Mouse (Mus musculus) liver, embryonic 16.5 days (tissue): ENCODE data around the gene Hprt. TPM values are rescaled to one million over a fixed set of nuclear protein-coding genes. Genes with fewer than 3 reads are reported as not detected.
"Not testable (repeated sequence)": the region's sequence is repeated elsewhere in the genome, so short reads cannot be mapped to it uniquely, and the experiment has no call there.

Source experiments
- ATAC-seq: fragments of 200-750 bp; cut with Nextera tagmentation; 2 replicates; pipeline ENCODE4 v1.8.0; 2017; ENCODE audit warnings: low read depth, mild to moderate bottlenecking, moderate number of reproducible peaks, moderate library complexity
- H3K27ac ChIP-seq: fragments of 300-500 bp; sonication (generic); 2 replicates; pipeline ENCODE4 v1.5.1; 2014; ENCODE audit warnings: mild to moderate bottlenecking, low read length
- H3K27me3 ChIP-seq: fragments of 300-500 bp; sonication (generic); 2 replicates; pipeline ENCODE4 v1.6.1; 2014; ENCODE audit warnings: low read depth, low read length, mixed read lengths; ENCODE audit not compliant: control insufficient read depth, insufficient read depth
- H3K36me3 ChIP-seq: fragments of 300-500 bp; sonication (generic); 2 replicates; pipeline ENCODE4 v1.6.1; 2014; ENCODE audit warnings: mild to moderate bottlenecking; ENCODE audit not compliant: control insufficient read depth, insufficient read depth
- H3K4me1 ChIP-seq: fragments of 300-500 bp; sonication (generic); 2 replicates; pipeline ENCODE4 v1.6.1; 2014; ENCODE audit warnings: low read depth, low read length, mixed read lengths; ENCODE audit not compliant: control insufficient read depth
- H3K4me2 ChIP-seq: fragments of 300-500 bp; sonication (generic); 2 replicates; pipeline ENCODE4 v1.6.1; 2014; ENCODE audit warnings: low read depth, low read length, mixed read lengths
- H3K4me3 ChIP-seq: fragments of 300-500 bp; sonication (generic); 2 replicates; pipeline ENCODE4 v1.5.1; 2014; ENCODE audit warnings: low read depth, mild to moderate bottlenecking, low read length
- H3K9ac ChIP-seq: fragments of 300-500 bp; sonication (generic); 2 replicates; pipeline ENCODE4 v1.6.1; 2014; ENCODE audit warnings: low read depth, low read length
- H3K9me3 ChIP-seq: fragments of 300-500 bp; sonication (generic); replicated peaks from 2 replicates; pipeline ENCODE4 v1.6.1; 2016; ENCODE audit warnings: low read length; ENCODE audit not compliant: control insufficient read depth
- WGBS: fragments of 180-500 bp; shearing (Covaris S2); extraction: QIAGEN DNeasy Blood & Tissue Kit; methylation state at CpG from one replicate; pipeline ENCODE4 v1.1.7; 2014; ENCODE audit not compliant: insufficient replicate concordance; 5-methylcytosine and 5-hydroxymethylcytosine counted together
- polyA plus RNA-seq: library from polyadenylated mRNA; unstranded; fragments of >200 nt; fragmentation: Nextera tagmentation; extraction: Ambion mirVana; gene quantifications from 2 replicates; pipeline ENCODE4 v1.2.1, GENCODE M21; 2015

Gene Hprt
- polyA plus RNA-seq, 1 experiment from 2014 or later: 134 TPM

- WGBS: 86% methylated on average over 1 of the region's 1 CpGs
- H3K27ac ChIP-seq: peak overlapping the region; percentile 71; the same call in 1 of the 2 replicates
- no peak for ATAC-seq
Measured at GRCm38 (mm10) chrX:52972680-52973079, 15.3 kb upstream of the Hprt start.

DNA sequence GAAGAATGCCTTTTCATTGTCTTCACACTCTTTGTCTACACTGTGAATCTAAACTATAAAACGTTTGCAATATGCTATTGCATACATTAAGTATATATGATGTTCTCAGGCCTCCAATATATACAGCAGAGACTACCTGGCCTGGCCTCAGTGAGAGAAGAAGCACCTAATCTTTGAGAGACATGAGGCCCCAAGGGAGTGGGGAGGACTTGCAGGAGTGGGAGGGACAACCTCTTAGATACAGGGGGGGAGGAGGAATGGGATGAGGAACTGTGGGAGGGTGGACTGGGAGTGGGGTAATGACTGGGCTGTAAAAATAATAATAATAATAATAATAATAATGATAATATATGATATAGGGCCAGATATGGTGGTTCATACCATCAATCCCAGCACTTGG lies 9.4 kb upstream of the Hprt start:
- Histone ChIP-seq H3K4me1 (peaks cover 5% of the 10 kb centered on the region), H3K27ac (no peak overlapping the region), H3K36me3 (no peaks in the 10 kb centered on the region), H3K9ac (no peak overlapping the region), H3K4me2 (no peak overlapping the region), H3K4me3 (no peak overlapping the region), H3K27me3 (no peaks in the 10 kb centered on the region), H3K9me3 (no peaks in the 10 kb centered on the region)
- 35% methylated on average over 1 of the region's 1 CpGs for WGBS
- ATAC-seq: 0 out of 2 replicates have a peak, but pooled peaks have one; percentile 37

More at GRCm38 (mm10) chrX:52972680-52973079, 15.3 kb upstream of the Hprt start:
- H3K4me3 ChIP-seq: no peak overlapping the region
- H3K4me1 ChIP-seq: peaks cover 19% of the 10 kb centered on the region
- no peaks in the 10 kb centered on the region for H3K9me3 ChIP-seq
- no peaks in the 10 kb centered on the region for H3K27me3 ChIP-seq
- no peaks in the 10 kb centered on the region for H3K36me3 ChIP-seq
- no peak overlapping the region for H3K4me2 ChIP-seq
- H3K9ac ChIP-seq: no peak overlapping the region

- peaks cover 5% of the 10 kb centered on the region; the same call in 1 of the 2 replicates for H3K4me1 ChIP-seq
- H3K4me2 ChIP-seq: no peak overlapping the region
- WGBS: 54% methylated on average over 3 of the region's 3 CpGs
- no peak overlapping the region for H3K27ac ChIP-seq
- no peaks in the 10 kb centered on the region for H3K27me3 ChIP-seq
- no peaks in the 10 kb centered on the region for H3K9me3 ChIP-seq
- H3K4me3 ChIP-seq: no peak overlapping the region
- no peak overlapping the region for H3K9ac ChIP-seq
- no peak for ATAC-seq
- no peaks in the 10 kb centered on the region for H3K36me3 ChIP-seq
Measured at GRCm38 (mm10) chrX:52981378-52981777, 6.6 kb upstream of the Hprt start.

GRCm38 (mm10) chrX:52994726-52995125 lies 6.8 kb downstream of the Hprt start:
- H3K4me2 ChIP-seq, H3K9ac ChIP-seq, H3K27ac ChIP-seq, H3K36me3 ChIP-seq, H3K9me3 ChIP-seq, H3K4me3 ChIP-seq, ATAC-seq, H3K4me1 ChIP-seq, H3K27me3 ChIP-seq: not testable (repeated sequence)
- 64% methylated on average over 5 of the region's 5 CpGs for WGBS

GRCm38 (mm10) chrX:53004887-53005286 lies 16.9 kb downstream of the Hprt start:
- H3K36me3 ChIP-seq, H3K9ac ChIP-seq, H3K4me2 ChIP-seq, H3K4me3 ChIP-seq, H3K27ac ChIP-seq, H3K27me3 ChIP-seq, H3K9me3 ChIP-seq, ATAC-seq, H3K4me1 ChIP-seq: not testable (repeated sequence)
- WGBS: 46% methylated on average over 4 of the region's 4 CpGs

DNA sequence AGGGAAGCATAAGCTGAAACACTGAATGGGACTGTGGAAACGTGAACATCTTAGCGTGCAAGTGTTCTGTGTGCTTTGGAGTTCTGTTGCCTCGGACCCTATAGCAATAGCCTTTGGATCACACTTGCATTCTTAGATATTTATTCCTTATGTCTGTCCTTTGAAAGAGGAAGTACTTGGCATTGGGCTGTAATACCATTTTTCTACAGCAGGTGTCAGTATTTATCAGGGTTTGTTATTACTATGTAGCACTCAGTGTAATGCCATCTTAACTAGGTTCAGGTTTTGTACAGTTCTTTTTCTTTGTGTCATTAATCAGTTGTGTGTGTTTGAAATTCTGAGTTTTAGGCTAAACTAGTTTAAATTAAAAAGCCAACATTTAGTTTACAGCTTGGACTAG lies 18.1 kb downstream of the Hprt start:
- Histone ChIP-seq H3K27ac (no peak overlapping the region), H3K4me2 (no peak overlapping the region), H3K4me3 (no peak overlapping the region), H3K36me3 (no peaks in the 10 kb centered on the region), H3K9ac (no peak overlapping the region), H3K4me1 (no peaks in the 10 kb centered on the region), H3K27me3 (no peaks in the 10 kb centered on the region), H3K9me3 (no peaks in the 10 kb centered on the region)
- 32% methylated on average over 3 of the region's 3 CpGs for WGBS
- no peak for ATAC-seq

- H3K36me3 ChIP-seq: peaks cover 15% of the 10 kb centered on the region
- no peak overlapping the region for H3K4me3 ChIP-seq
- no peak for ATAC-seq
- H3K9ac ChIP-seq: no peak overlapping the region
- no peak overlapping the region for H3K4me2 ChIP-seq
- no peaks in the 10 kb centered on the region for H3K27me3 ChIP-seq
- no peaks in the 10 kb centered on the region for H3K9me3 ChIP-seq
- H3K27ac ChIP-seq: no peak overlapping the region
- no peaks in the 10 kb centered on the region for H3K4me1 ChIP-seq
Measured at GRCm38 (mm10) chrX:53015549-53015948, 27.6 kb downstream of the Hprt start.

- Histone ChIP-seq H3K9me3 (no peaks in the 10 kb centered on the region), H3K27ac (no peak overlapping the region), H3K4me1 (no peaks in the 10 kb centered on the region), H3K36me3 (peaks cover 3% of the 10 kb centered on the region; the same call in 1 of the 2 replicates), H3K4me2 (no peak overlapping the region), H3K4me3 (no peak overlapping the region), H3K27me3 (no peaks in the 10 kb centered on the region), H3K9ac (no peak overlapping the region)
- WGBS: 68% methylated on average over 2 of the region's 2 CpGs
- no peak for ATAC-seq
Measured at GRCm38 (mm10) chrX:53023021-53023420, 35.1 kb downstream of the Hprt start.

- WGBS: 15% methylated on average over 3 of the region's 3 CpGs
- ATAC-seq, H3K36me3 ChIP-seq, H3K27ac ChIP-seq, H3K4me3 ChIP-seq, H3K4me1 ChIP-seq, H3K27me3 ChIP-seq, H3K9ac ChIP-seq, H3K4me2 ChIP-seq, H3K9me3 ChIP-seq: not testable (repeated sequence)
Measured at GRCm38 (mm10) chrX:53024268-53024667, 36.3 kb downstream of the Hprt start.
